Mouse (Mus musculus) MEL (cell line): Measurements from ENCODE around the gene Homer1. TPM values are rescaled to one million over a fixed set of nuclear protein-coding genes. Genes with fewer than 3 reads are reported as not detected.

Experiments used
- DNase-seq: peaks from one replicate; pipeline ENCODE4 v3.0.0; 2011; ENCODE audit warnings: low read depth, low spot score
- H3K27ac ChIP-seq: 2 replicates; pipeline ENCODE4 v1.5.1; 2012; ENCODE audit warnings: low read depth, mild to moderate bottlenecking, control low read depth, low read length, moderate library complexity; ENCODE audit not compliant: control insufficient read depth
- H3K27me3 ChIP-seq, 2 experiments: fragments of 150-350 bp in 1 of 2; sonication (generic) in 1 of 2; 2 replicates each; pipeline ENCODE4 v1.6.1; 2012; ENCODE audit warnings: low read length in 2 of 2, mild to moderate bottlenecking in 2 of 2, improper control_type of control experiment in 1 of 2, moderate library complexity in 1 of 2; ENCODE audit not compliant: insufficient read depth in 2 of 2, control insufficient read depth in 1 of 2
- H3K36me3 ChIP-seq, 2 experiments: 2 replicates each; pipeline ENCODE4 v1.6.1; 2012 to 2014; ENCODE audit warnings: low read length in 2 of 2, improper control_type of control experiment in 1 of 2, inconsistent platforms in 1 of 2, mild to moderate bottlenecking in 1 of 2; ENCODE audit not compliant: insufficient read depth in 2 of 2, control insufficient read depth in 1 of 2
- H3K4me1 ChIP-seq, 2 experiments: fragments of 150-350 bp in 1 of 2; sonication (generic) in 1 of 2; 2 replicates each; pipeline ENCODE4 v1.6.1; 2012; ENCODE audit warnings: low read length in 2 of 2, improper control_type of control experiment in 1 of 2, mild to moderate bottlenecking in 1 of 2; ENCODE audit not compliant: insufficient read depth in 2 of 2, control insufficient read depth in 1 of 2
- H3K4me3 ChIP-seq, 2 experiments: fragments of 150-350 bp in 1 of 2; sonication (generic) in 1 of 2; 2 replicates each; pipeline ENCODE4 v1.5.1; 2012; ENCODE audit warnings: low read depth in 2 of 2, low read length in 2 of 2, mild to moderate bottlenecking in 2 of 2, moderate library complexity in 2 of 2, control low read depth in 1 of 2, improper control_type of control experiment in 1 of 2; ENCODE audit not compliant: control insufficient read depth in 1 of 2, insufficient read depth in 1 of 2
- H3K79me2 ChIP-seq: 2 replicates; pipeline ENCODE4 v1.6.1; 2012; ENCODE audit warnings: mild to moderate bottlenecking, low read length, moderate library complexity; ENCODE audit not compliant: control insufficient read depth, poor library complexity, insufficient read depth
- H3K9ac ChIP-seq: 2 replicates; pipeline ENCODE4 v1.6.1; 2012; ENCODE audit warnings: low read depth, mild to moderate bottlenecking, control low read depth, low read length, moderate library complexity; ENCODE audit not compliant: control insufficient read depth, poor library complexity, severe bottlenecking
- H3K9me3 ChIP-seq: fragments of 150-350 bp; sonication (generic); replicated peaks from 2 replicates; pipeline ENCODE4 v1.6.1; 2012; ENCODE audit warnings: mild to moderate bottlenecking, low read length, improper control_type of control experiment, moderate library complexity; ENCODE audit not compliant: insufficient read depth
- CHD2 ChIP-seq: IDR thresholded peaks from 2 replicates; pipeline ENCODE4 v1.6.1; 2011; ENCODE audit warnings: low read length, improper control_type of control experiment
- CTCF ChIP-seq, 3 experiments: IDR thresholded peaks in 2 of 3; conservative IDR thresholded peaks in 1 of 3; 2 replicates each; pipeline ENCODE4 v1.5.1; 2011 to 2012; ENCODE audit warnings: low read length in 3 of 3, low read depth in 2 of 3, mild to moderate bottlenecking in 2 of 3, improper control_type of control experiment in 1 of 3, inconsistent platforms in 1 of 3, mixed read lengths in 1 of 3, moderate library complexity in 1 of 3; ENCODE audit not compliant: control insufficient read depth in 1 of 3, insufficient read depth in 1 of 3, poor library complexity in 1 of 3, severe bottlenecking in 1 of 3
- E2F4 ChIP-seq: IDR thresholded peaks from 2 replicates; pipeline ENCODE4 v1.6.1; 2011; ENCODE audit warnings: low read depth, low read length, improper control_type of control experiment, borderline replicate concordance
- ELF1 ChIP-seq: IDR thresholded peaks from 2 replicates; pipeline ENCODE4 v1.6.1; 2014; ENCODE audit warnings: low read depth, mild to moderate bottlenecking, inconsistent platforms, low read length, improper control_type of control experiment, moderate library complexity
- GABPA ChIP-seq: IDR thresholded peaks from 2 replicates; pipeline ENCODE4 v1.6.1; 2012; ENCODE audit warnings: low read depth, mild to moderate bottlenecking, inconsistent platforms, low read length, improper control_type of control experiment, moderate library complexity
- HCFC1 ChIP-seq: IDR thresholded peaks from 2 replicates; pipeline ENCODE4 v1.6.1; 2012; ENCODE audit warnings: low read depth, mild to moderate bottlenecking, inconsistent platforms, low read length, improper control_type of control experiment, moderate library complexity
- JUND ChIP-seq: IDR thresholded peaks from 2 replicates; pipeline ENCODE4 v1.6.1; 2011; ENCODE audit warnings: low read depth, mild to moderate bottlenecking, improper control_type of control experiment, low read length
- KAT2A ChIP-seq: conservative IDR thresholded peaks from 2 replicates; pipeline ENCODE4 v1.6.1; 2012; ENCODE audit warnings: low read depth, low read length, improper control_type of control experiment, inconsistent platforms
- MAFK ChIP-seq: IDR thresholded peaks from 2 replicates; pipeline ENCODE4 v1.6.1; 2011; ENCODE audit warnings: low read depth, mild to moderate bottlenecking, low read length, improper control_type of control experiment, borderline replicate concordance
- MAX ChIP-seq: IDR thresholded peaks from 2 replicates; pipeline ENCODE4 v1.6.1; 2011; ENCODE audit warnings: low read length, improper control_type of control experiment
- MAZ ChIP-seq: IDR thresholded peaks from 2 replicates; pipeline ENCODE4 v1.6.1; 2012; ENCODE audit warnings: low read depth, mild to moderate bottlenecking, inconsistent platforms, low read length, improper control_type of control experiment
- NELFE ChIP-seq: IDR thresholded peaks from 2 replicates; pipeline ENCODE4 v1.6.1; 2011; ENCODE audit warnings: low read depth, low read length, improper control_type of control experiment
- POLR2AphosphoS2 ChIP-seq: IDR thresholded peaks from 2 replicates; pipeline ENCODE4 v1.6.1; 2011; ENCODE audit warnings: low read length, improper control_type of control experiment
- POLR2AphosphoS5 ChIP-seq: IDR thresholded peaks from 2 replicates; pipeline ENCODE4 v1.6.1; 2012; ENCODE audit warnings: low read depth, borderline replicate concordance, mild to moderate bottlenecking, inconsistent platforms, low read length, moderate library complexity, mixed read lengths
- TAL1 ChIP-seq: IDR thresholded peaks from 2 replicates; pipeline ENCODE4 v1.6.1; 2012; ENCODE audit warnings: mild to moderate bottlenecking, inconsistent platforms, low read length, moderate library complexity, mixed read lengths
- TBP ChIP-seq: IDR thresholded peaks from 2 replicates; pipeline ENCODE4 v1.8.0; 2011; ENCODE audit warnings: low read depth, low read length, improper control_type of control experiment
- TCF12 ChIP-seq: IDR thresholded peaks from 2 replicates; pipeline ENCODE4 v1.6.1; 2014; ENCODE audit warnings: low read depth, mild to moderate bottlenecking, inconsistent platforms, low read length, improper control_type of control experiment, moderate library complexity
- UBTF ChIP-seq: IDR thresholded peaks from 2 replicates; pipeline ENCODE4 v1.6.1; 2012; ENCODE audit warnings: low read depth, mild to moderate bottlenecking, inconsistent platforms, low read length, improper control_type of control experiment, moderate library complexity, borderline replicate concordance; ENCODE audit not compliant: insufficient read depth
- ZC3H11A ChIP-seq: IDR thresholded peaks from 2 replicates; pipeline ENCODE4 v1.6.1; 2012; ENCODE audit warnings: low read depth, mild to moderate bottlenecking, inconsistent platforms, low read length, improper control_type of control experiment
- ZKSCAN1 ChIP-seq: IDR thresholded peaks from 2 replicates; pipeline ENCODE4 v1.6.1; 2012; ENCODE audit warnings: low read depth, mild to moderate bottlenecking, inconsistent platforms, low read length, improper control_type of control experiment, moderate library complexity
- polyA plus RNA-seq, 2 experiments: library from polyadenylated mRNA; stranded (reverse) in 1 of 2; unstranded in 1 of 2; fragments of >175 nt in 1 of 2; fragments of >200 nt in 1 of 2; gene quantifications; 2 replicates each; pipeline versions ENCODE4 v1.2.1 to v1.2.4; 2012; ENCODE audit warnings: low replicate concordance in 2 of 2, low read depth in 1 of 2; ENCODE audit not compliant: insufficient read length in 2 of 2, insufficient read depth in 1 of 2, missing spikeins in 1 of 2
- total RNA-seq: library from RNA; depleted of rRNA; stranded (reverse); fragments of 300-350 nt; gene quantifications from 2 replicates; pipeline ENCODE4 v1.2.3, GENCODE M21; 2012

Gene Homer1
- total and polyA plus RNA-seq, 3 experiments: 19.5 to 20.6 TPM; not detected in 1

GRCm38 (mm10) chr13:93419779-93420178 is 120.3 kb downstream of the Homer1 start:
- Histone ChIP-seq H3K79me2 (no peaks in the 10 kb centered on the region), H3K36me3 (peaks cover 0 to 6% of the 10 kb centered on the region in 2 experiments; a peak in 2 of 4 replicates)

GRCm38 (mm10) chr13:93423224-93423623 is 123.8 kb downstream of the Homer1 start:
- Histone ChIP-seq H3K9ac (no peak overlapping the region), H3K4me3 (no peak overlapping the region), H3K36me3 (peaks cover 0 to 3% of the 10 kb centered on the region in 2 experiments; a peak in 2 of 4 replicates), H3K27ac (no peak overlapping the region), H3K79me2 (no peaks in the 10 kb centered on the region), H3K27me3 (no peaks in the 10 kb centered on the region), H3K4me1 (peaks cover 0 to 2% of the 10 kb centered on the region in 2 experiments; a peak in 1 of 4 replicates), H3K9me3 (no peaks in the 10 kb centered on the region)
- TF ChIP-seq TBP (no peak), NELFE (no peak), POLR2AphosphoS2 (no peak), CTCF (IDR thresholded peaks at IDR 0.05 in 2 of 3, conservative IDR thresholded peaks at IDR 0.05 in 1 of 3; ENCODE audit: control insufficient read depth in 1 of 3, insufficient read depth in 1 of 3, low read depth in 2 of 3, low read length in 3 of 3, poor library complexity in 1 of 3, severe bottlenecking in 1 of 3) (no peak), ZC3H11A (no peak), ZKSCAN1 (no peak), POLR2AphosphoS5 (no peak), E2F4 (no peak), MAZ (no peak), TCF12 (no peak), UBTF (no peak), GABPA (no peak), MAX (no peak), CHD2 (no peak), JUND (no peak)
- no peak for DNase-seq

More at GRCm38 (mm10) chr13:93419779-93420178, 120.3 kb downstream of the Homer1 start:
- H3K9ac ChIP-seq: no peak overlapping the region
- H3K9me3 ChIP-seq: no peaks in the 10 kb centered on the region
- H3K27me3 ChIP-seq: no peaks in the 10 kb centered on the region
- no peak overlapping the region for H3K4me3 ChIP-seq
- no peak for TF ChIP-seq NELFE
- no peak for TF ChIP-seq TAL1
- TF ChIP-seq POLR2AphosphoS5: no peak
- TF ChIP-seq UBTF: no peak
- TF ChIP-seq MAZ: no peak
- no peak for TF ChIP-seq ELF1
- TF ChIP-seq KAT2A: no peak
- TF ChIP-seq CHD2: no peak
- no peak for TF ChIP-seq ZKSCAN1
- TF ChIP-seq E2F4: no peak
- TF ChIP-seq HCFC1: no peak
- TF ChIP-seq MAFK: no peak
- H3K4me1 ChIP-seq: peaks cover 0 to 3% of the 10 kb centered on the region in 2 experiments; a peak in 1 of 4 replicates
- H3K27ac ChIP-seq: no peak overlapping the region
- DNase-seq: no peak
